Mouse (Mus musculus): ENCODE results near the gene Rara.

DNA sequence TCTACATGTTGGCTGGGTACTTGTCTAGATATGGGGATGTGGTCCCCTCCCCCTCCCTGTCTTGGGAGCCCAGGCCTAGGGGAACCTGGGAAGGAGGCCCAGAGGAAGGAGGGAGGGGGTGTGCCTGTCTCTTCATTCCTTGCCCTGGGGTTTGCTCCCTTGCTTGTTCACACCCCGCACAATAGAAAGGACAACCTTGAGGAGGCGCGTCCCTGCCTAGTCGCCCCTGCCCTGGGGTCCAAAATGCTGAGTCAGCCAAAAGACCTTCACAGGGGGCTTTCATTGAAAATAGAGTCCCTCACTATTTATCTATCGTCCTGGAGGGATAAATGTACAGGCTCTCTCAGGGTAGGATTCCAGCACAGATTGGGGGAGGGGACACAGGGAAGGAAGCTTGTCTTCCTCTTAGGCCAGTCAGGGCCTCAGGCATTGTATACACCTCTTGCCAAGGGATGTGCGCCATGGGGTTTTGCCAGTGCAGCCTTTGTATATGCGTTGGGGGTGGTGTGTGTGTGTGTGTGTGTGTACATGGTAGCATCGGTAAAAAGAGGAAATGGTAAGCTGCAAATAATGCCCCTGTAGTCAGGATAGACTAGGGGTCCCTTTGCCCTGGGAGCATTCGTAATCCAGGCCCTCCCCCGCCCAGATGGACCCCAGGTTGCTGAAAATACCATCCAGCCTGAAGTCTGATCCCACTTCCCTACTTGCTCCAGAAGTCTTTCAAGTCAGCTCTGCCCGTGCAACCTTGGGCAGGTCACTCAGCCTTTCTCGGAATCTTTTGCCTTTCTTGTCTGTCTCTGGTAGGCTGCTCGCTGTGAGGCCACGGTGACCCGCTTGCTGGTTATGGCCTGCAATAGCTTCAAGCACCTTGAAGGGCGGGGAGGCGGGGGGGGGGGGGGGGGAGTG is 27.4 kb downstream of the Rara start:
- TF ChIP-seq POLR2A (IDR thresholded peaks at IDR 0.05; ENCODE audit: borderline replicate concordance, insufficient read depth, low read length) (no peak), CTCF (IDR thresholded peaks at IDR 0.05; ENCODE audit: borderline replicate concordance, insufficient read depth, low read depth, low read length) (no peak)

Data from cerebellum, adult 2 months (tissue).